Mouse (Mus musculus) layer of hippocampus, adult 11-12 months (tissue): ENCODE results near the gene Schip1.

ENCODE experiments used
- DNase-seq: peaks from one replicate; pipeline ENCODE4 v3.0.0; 2022; ENCODE audit warnings: low spot score

Schip1 gene

DNA sequence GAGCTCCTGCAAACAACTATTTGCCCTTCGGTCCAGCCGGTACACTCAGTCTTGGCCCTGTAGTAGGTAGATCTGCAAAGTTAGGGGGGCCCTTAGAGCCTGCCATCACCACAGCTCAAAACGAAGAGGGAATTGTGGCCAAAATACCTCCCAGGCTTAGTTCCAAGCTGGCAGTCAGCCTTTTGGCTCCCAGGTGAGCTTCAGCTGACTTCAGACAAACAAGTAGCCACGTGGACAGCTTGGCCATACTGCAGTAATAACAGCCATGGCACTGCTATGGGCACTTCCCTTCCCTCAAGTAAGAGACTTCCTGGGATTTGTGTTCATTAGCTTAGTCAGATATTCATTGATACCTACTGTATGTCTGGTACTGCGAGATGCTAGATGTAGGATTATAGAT, 495.5 kb downstream of the Schip1 start:
- DNase-seq = no peak

DNA sequence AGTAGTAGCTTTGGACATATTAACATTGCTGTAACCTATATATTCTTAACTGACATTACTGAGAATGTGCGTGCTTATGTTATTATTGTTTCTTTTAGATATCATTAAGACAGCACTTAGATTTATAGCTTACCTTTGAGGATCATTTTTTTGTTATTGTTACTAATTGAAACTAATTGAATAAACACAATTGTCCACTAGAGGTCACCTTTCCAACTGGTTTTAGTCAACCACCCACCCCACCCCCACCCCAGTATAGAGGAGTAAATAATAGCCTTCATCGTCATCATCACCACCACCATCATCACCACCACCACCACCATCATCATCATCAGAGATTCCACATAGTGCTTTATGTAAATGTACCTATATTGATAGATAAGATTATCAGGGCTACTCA, 498.2 kb downstream of the Schip1 start:
- no peak for DNase-seq

DNA sequence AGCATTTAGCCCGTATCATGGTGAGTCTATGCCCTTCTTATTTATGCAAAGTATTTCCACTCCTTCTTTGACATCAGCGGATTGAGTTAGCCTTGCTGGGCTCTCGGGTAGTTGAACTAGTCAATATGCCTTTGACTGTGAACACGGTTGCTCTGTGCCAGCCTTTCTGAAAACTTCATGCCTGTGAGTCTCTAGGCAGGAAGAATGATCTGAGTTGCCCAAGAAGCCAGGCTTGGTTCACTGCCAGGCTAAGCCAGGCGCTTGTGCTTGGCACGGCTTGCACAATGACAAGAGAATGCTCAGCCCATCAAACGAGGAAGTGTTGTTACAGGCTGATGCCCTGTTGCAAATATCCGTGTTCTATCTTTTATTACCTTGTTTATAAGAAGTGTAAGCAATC, 499.3 kb downstream of the Schip1 start:
- peak; percentile 74 for DNase-seq

DNA sequence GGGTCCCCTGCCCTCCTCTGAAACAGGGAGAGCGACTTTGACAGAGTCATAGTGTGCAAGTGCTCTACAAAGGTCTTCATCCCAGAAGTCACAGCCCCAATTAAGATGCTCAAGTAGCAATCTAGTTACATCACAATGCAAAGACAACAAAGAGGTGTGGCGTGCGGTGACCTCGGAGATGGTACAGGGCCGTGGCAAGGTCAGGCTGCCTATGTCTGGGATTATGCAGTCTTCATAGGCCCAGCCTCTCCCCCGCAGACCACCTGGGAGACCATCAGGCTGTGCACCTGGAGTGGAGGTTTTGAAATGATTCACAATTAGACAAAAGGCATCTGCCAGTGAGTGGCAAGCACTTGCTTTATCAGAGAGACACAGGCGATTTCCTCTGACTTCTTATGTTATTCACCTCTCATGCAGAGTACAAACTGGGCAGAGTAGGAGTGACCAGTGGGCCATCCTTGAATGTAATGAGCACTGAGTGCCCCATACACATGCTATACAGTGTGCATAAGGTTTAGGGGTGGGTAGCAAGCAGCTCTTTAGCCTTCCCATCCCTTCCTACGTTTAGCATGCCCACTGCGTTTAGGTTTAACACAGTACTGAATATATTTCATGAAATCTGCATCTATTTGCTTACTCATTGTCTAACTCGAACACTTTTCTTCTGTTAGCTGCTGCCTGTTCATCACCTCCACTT, 500.5 kb downstream of the Schip1 start:
- no peak for DNase-seq

DNA sequence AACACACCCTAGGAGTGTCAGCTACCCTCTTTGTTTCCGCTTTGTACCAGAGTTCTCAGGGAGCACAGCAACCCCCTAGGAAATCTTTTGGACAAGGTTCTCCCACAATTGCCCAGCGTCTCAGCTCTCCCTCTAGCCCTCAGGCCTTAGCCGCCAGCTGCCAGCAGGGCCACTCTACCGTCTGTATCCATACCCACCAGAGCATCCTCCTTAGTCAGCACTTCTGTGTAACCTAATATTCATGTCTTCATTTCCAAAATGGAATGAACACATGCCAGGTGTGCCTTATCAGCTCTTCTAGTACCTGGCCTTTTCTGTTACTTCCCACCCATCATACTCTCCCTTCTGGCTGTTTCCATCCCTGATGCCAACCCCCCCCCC, 501.1 kb downstream of the Schip1 start:
- DNase-seq = no peak

DNA sequence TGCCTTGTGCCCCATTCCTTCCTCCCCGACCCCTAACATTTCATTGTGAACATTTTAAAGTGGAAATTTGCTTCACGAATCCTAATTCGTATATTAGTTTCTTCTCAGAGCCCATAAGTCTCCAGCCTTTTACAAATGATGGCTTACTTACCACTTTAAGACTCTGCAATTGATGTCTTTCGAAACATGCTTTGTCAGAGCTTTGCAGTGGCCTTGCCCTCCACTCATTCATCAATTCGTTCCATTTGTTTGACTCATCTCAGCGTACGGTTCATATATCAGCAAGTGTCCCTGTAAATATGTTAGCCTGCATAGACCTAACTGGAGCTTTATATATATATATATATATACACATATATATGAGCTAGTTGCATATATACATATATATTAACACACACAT, 503.0 kb downstream of the Schip1 start:
- no peak for DNase-seq

DNA sequence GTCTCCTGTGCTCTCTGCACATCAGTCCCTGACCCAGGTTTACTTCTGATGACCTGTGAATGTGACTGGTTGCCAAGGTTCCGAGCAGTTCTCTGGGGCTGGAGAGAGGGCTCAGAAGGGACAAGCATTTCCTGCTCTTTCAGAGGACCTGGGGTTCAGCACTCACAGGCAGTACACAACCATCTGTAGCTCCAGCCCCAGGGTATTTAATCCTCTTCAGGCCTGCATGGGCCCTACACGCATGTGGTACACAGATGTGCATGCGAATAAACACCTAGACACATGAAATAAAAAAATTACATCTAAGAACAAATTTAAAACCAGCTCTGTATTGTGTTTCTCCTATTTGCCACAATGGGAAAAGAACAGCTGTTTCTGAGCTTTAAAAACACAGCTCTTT, 503.5 kb downstream of the Schip1 start:
- DNase-seq = no peak

DNA sequence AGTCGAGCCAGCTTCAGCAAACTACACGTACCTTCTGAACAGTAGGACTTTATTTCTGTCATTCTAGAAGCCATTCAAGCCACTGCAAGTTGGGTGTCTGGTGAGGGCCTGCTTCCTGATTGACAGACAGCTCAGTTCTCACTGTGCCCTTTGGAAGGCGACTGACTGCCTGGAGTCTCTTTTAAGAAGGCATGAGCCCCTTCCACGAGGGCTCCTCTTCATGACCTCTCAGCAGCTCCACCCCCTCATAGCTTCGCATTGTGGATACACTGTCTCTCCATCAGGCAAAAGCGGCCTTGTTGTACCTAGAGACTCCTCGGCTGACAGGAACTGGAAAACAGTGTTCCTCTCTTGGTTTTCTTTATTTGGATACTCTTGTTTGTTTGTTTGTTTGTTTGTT, 504.1 kb downstream of the Schip1 start:
- DNase-seq = no peak

DNA sequence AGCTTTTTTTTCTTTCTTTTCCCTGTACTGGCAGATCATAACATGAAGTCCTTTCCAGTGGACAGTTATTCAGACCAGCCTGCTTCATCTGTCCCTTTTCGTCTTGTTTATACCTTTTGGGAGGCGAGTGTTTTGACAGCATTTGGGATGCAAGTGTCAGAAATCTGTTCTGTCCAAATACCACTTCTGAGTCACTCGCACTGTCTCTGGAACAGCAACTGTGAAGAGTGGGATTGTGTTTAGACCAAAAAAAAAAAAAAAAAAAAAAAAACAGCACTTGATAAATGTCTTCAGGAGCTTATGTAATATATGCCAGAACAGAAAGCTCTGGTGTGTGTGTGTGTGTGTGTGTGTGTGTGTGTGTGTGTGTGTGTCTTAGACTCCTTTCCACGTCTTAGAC, 505.7 kb downstream of the Schip1 start:
- DNase-seq = no peak

DNA sequence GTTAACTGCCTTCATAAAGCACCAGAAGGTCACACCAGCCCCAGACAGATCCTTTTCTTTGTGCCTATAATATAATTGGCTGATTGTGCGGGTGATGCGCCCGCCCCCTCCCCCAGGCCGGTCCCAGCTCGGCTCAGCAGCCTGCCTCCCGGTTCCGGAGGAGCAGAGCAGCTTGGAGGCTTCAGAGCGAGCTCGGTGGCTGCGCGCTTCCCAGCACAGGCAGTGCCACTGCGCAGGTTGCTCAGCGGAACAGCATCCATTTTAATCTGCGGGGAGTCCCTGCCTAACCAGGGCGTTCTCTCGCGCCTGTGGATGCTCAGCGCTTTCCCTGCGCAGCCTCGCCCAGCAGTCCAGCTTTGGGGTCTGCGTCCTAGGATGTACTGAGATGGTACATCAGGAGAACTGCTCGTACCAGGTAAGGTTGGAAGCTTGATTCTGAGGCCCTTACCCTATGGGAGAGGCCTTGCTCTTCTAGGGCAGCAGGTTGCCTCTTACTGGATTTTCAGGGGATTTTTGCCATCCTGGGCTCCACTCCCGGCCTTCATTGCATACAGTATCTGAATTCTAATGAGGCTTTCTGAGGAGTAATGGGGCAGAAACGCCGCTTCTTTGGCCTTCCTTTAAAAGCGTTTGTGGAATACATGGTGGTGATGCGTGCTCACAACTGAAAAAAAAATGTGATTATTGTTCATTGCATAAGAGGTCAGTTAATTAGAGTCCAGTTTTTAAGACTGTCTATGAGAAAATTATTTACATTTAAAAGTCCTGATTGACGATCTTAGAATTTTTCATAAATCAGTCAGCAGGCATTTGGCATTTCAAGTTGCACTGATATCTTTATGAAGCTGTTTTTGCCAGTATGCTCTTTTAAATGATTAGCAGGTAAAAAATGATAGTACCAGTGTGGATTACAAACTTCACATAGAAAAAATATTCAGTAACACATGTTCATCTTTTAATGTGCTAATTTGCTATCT, 507.9 kb downstream of the Schip1 start:
- peak; percentile 89 for DNase-seq

DNA sequence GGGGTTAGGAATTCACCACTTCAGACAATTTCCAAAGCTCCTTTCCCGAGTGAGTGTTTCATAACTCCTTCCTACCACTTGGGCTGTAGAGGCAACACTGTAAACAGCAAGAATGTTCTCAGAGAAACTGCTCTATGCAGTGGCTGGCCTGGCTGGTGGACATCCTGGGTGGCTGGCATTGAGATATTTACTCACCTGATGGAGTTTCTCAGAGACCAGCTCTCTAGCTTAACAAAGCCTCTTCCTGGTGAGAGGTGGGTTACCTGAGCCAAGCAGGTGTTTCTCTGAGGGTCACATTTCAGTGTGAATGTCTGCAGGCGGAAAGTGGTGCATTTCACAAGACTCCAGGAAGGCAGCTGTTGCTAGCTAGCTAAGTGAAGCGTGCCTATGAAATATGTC, 508.6 kb downstream of the Schip1 start:
- no peak for DNase-seq

DNA sequence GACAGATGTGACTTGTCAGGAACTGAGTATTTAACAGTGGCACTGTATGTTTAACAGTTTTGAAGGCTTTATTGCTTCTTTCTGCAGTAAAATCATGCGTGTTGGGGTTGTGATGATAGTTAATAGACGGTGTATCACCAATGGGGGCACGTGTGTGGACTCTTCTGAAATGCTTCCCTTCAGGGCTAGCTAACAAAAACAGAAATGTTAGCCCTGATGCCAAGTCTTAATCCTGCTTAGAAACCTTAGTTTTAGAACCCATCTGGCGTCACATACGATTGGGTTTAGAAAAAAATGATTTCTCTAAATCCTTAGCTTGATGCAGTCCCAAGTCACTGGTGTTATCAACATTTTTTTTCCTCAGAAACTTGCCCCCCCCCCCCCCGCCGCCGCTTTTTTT, 509.5 kb downstream of the Schip1 start:
- DNase-seq = no peak

DNA sequence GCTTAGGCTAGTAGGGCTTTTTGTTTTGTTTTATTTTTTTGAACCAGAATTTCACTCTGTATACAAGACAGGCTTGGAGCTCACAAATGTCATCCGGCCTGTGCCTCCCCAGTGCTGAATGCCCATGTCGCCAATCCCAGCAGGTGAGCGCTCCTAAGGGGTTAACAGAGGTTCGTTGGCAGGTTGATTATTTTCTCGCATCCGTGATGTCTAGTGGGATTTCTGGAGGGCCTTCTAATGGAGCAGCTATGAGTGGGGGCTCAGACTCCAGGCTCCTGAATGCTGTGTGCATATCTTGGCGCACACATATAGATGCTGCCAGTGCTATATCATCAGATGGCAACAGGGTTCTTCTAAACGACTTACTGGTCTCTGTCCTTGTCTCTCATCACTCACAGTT, 510.0 kb downstream of the Schip1 start:
- DNase-seq = no peak

DNA sequence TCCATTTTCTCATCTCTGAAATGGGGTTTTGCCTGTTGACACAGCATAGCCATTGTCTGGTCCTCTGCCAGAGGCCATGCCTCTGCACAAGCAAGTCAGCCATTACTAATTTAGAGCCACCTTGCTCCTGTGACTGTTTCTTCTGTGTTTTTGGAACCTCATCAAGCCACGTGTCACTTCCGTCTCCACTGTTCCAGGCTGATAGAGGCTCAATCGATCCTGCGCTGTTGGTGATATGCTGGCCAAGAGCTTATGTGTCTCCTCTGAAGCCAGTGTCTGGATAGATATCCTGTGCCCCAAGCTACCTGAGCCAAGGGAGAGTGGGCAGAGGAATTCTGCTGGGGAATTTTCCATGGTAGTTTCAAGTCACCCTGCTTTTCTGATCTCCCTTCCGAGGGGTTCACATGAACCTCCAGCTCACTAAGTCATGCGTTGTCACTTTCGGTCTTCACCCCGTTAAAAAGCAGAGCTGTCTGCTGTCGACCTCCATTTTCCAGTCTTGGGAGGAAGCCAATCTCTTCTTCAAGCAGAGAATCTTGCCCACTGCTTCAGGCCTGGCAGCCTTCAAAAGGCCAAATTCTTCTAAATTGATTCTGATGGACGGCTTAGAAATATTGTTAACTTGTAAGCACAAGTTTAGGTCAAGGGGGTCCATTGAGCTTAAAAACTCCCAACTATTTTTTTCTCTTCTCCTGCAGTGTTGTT, 511.2 kb downstream of the Schip1 start:
- no peak for DNase-seq

DNA sequence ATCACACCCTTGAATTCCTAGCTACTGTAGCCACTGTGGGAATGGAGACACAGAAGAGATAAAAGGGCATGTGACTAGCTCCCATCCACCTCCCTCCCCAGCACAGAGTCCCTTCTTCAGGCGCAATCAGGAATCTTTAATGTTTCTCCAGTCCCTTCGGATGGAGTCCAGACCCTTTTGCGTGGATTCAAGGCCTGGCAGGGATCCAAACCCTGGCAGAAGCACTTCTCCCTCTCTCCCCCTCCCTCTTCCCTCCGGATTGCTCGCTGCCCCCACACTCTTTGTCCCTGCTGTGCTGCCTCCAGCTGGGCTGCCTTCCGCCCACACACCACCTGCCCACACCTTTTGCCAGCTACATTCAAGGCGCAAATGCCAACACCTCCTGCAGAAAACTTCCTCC, 511.8 kb downstream of the Schip1 start:
- DNase-seq = peak; percentile 88

DNA sequence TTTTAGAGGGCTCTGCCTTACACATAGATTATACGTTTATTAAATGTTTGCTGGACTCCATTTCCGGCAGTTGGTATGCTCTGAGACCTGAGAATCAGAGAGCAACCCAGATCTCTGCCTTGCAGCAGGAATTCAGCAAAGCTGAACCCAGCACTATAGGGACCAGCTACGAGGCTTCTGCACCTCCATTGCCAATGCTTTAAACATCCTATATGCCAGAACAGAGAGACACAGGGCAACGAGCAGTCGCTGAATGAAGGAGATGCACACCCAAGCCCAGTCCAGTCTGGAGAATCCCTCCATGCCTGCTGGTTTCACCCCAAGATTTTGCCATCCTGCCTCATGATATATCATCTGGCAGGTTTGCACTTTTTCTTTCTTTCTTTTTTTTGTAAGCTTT, 512.3 kb downstream of the Schip1 start:
- no peak for DNase-seq

DNA sequence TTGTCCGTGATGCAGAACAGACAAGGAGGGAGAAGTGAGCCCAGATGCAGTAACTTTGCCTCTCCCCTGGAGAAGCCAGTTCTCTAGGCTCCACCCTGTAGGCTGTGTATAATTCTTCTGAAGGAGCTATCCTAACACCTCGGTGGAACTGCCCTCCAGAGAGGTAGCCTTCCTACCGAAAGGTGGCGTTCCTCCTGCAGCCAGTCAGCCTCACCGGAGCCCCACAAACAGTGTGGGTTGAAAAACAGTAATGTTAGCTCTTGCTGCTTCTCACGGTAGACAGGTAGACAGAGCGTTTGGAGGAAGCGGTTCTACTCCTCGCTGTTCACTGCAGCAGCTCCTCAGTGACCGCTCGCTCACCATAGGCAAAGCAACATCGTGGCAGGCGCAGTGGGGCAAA, 517.0 kb downstream of the Schip1 start:
- no peak for DNase-seq

DNA sequence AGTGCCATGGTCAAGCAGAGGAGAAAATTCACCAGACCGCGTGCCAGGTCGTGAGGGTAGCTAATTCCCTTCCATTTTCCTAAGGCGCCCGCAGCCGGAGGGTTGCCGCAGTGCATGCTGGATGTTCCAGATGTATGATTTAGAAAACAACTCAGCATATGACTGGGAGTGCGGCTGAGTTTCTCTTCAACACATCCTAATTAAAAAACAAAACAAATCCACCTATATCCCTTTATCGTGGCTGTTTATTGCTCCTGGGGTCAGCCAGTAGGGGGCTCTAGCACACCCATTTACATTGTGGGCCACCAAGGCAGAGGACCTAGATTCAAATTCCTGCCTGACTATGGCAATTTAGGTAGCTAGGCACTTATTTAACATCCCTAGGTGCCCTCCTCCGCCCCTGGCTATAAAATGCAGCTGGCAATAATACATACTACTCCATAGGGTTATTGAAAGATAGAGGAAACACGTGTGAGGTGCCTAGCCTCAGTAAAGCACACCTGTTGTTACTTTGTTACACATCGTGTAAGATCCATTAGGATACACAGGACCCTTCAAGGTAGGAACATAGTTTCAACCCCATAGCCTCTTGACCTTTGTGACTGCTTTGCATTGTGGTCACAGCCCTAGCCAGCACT, 517.6 kb downstream of the Schip1 start:
- DNase-seq = no peak

DNA sequence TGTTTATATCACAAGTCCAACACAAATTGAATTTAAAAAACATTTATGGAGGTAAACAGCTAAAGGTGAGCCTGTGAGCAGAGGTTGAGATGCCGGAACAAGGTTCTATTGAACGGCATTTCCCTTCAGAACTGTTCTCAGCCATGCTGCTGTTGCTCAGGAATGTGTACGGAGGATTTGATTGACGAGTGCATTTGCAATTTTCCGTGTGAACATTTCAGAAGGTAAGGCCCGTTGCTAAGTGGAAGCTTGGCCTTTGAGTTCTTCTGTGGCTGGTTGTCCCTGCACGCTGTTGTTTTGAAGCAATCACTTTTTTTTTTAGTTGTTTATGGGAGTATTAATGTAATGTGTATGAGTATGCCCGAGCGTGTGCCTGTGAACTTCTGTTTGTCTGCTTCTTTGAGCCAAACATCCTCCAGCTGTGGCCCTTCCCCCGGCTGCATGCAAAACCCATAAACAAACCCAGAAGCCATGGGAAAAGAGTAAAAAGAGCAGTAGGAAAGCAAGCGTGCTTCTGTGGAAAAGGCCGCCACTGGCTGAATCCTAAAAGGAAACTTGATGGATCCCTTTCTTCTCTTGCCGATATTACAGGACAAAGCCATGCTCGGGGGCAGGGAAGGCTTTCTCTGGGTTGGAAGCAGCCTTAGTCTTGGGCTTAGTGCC, 518.6 kb downstream of the Schip1 start:
- DNase-seq = no peak

DNA sequence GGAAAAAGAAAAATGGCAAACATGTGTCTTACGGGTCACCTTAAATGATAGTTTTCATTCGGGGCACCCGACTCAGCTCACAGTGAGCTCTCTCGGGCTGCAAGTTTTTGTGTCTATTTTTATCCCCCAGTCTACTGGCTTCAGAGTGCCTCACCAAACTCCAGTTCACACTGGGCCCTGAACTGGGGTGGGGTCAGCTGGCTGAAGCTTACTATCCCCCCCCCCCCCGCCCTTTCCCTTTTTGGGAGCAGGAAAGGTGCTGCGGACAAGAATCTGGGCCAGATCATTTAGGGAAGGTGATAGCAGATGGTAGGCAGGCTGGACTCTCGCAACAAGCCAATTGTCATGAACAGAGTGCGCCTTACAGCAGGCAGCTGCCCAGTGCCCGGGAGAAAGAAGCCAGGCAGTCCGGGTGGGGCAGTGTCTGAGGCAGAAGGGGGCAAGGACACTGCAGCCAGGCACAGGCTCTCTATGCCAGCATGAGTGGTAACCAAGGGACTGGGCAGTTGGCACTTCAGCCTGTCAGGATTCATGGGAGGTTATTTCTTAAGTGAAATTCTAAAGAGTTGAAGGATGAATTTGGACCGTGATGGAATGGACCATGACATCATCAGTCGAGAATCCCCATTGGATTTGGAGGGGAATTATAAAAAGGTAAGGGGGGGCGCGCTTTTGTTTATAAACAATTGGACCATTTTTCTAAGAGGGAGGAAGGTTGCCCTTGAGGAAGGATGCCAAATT, 519.3 kb downstream of the Schip1 start:
- DNase-seq = no peak

DNA sequence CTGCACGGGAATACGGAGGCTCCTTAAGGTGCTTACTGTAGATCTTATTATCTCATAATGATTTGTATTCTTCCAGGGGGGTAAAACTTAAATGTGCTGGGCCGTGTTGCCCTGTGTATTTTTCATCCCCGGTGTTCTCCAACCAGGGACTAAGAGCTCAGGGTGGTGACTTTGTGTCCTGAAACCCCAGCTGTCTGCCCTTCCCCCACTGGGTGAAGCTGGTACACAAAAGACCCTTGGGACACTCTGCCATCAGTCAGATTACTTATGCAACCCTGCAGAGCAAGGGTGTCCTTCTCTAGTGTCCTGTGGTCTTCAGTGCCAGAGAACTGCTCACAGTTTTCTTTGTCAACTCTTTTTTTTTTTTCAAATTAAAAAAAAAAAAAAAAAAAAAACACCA, 520.6 kb downstream of the Schip1 start:
- DNase-seq = no peak
